Mouse (Mus musculus): Measurements from ENCODE around the gene Gm28557. TPM values are rescaled to one million over a fixed set of nuclear protein-coding genes. Genes with fewer than 3 reads are reported as not detected.

Gene Gm28557
- total RNA-seq, 2 experiments from 2014 or later: 2.4 to 3.0 TPM

Other genes starting within 250 kb of the Gm28557 start
- 1 to 10 TPM in 1 of 2 experiments, under 1 TPM in 1; 0.76 to 1.1 TPM for gene Gm10767, start 203.7 kb downstream of the Gm28557 start, total RNA-seq (2021)
- 1 to 10 TPM in 1 of 2 experiments, under 1 TPM in 1; 0.78 to 1.1 TPM for gene Zfp712, start 47.4 kb downstream of the Gm28557 start, total RNA-seq (2021)
- gene Zfp708, start 10.6 kb downstream of the Gm28557 start, total RNA-seq (2021): 1 to 10 TPM in 1 of 2 experiments, under 1 TPM in 1; 1.00 to 1.2 TPM
- under 1 TPM; 0.55 to 0.57 TPM for gene Rslcan18, start 7.7 kb upstream of the Gm28557 start, total RNA-seq (2021)
- 1 to 10 TPM; 5.7 to 7.4 TPM for gene Zfp759, start 13.1 kb upstream of the Gm28557 start, total RNA-seq (2021)
- 1 to 10 TPM; 1.5 to 1.6 TPM for gene Rsl1, start 64.6 kb upstream of the Gm28557 start, total RNA-seq (2021)
- gene Zfp455, start 85.9 kb upstream of the Gm28557 start, total RNA-seq (2021): under 1 TPM; 0.43 to 0.57 TPM
- gene Zfp458, start 169.9 kb upstream of the Gm28557 start, total RNA-seq (2021): 1 to 10 TPM; 1.0 to 1.5 TPM
- gene Zfp457, start 197.9 kb upstream of the Gm28557 start, total RNA-seq (2021): 1 to 10 TPM; 5.1 to 5.4 TPM
- gene Zfp595, start 224.0 kb upstream of the Gm28557 start, total RNA-seq (2021): 1 to 10 TPM; 1.6 to 2.0 TPM

All from gastrocnemius, adult 18-20 months (tissue).